Mouse (Mus musculus) urinary bladder, postnatal 36 days (tissue): ENCODE results near the gene Gas2.
A peak's percentile ranks its signal among the peaks of the same experiment; 100 is the strongest.

Experiments
- DNase-seq, 2 experiments: peaks; one replicate each; pipeline ENCODE4 v3.0.0; 2022; ENCODE audit warnings: low spot score in 2 of 2, mixed read lengths in 1 of 2

Gene Gas2

DNA sequence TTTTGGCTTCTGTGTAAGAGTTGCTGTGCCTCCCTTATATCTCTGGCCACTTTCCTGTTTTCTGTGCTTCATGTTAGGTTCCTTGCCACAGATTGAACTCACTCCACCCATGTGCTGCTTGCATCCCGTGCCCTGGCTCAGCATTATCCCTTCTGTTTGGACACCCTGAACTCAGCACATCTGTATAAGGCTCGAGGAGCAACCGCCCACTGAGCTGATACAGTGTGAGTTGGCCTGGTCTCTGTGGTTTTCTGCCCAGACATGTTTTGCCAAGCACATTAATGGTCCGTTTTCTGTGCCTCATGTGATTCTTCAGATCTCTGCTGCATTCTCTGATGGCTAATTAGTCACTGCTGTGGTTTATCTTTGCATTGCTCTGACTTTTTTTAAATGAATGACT is 105.8 kb downstream of the Gas2 start:
- no peak for DNase-seq

GRCm38 (mm10) chr7:51969379-51969778 is 107.6 kb downstream of the Gas2 start:
- DNase-seq = no peak

GRCm38 (mm10) chr7:51972252-51972855 is 110.5 kb downstream of the Gas2 start:
- peak in 1 of 2 experiments; percentile 3 for DNase-seq

GRCm38 (mm10) chr7:51973091-51973490 is 111.3 kb downstream of the Gas2 start:
- DNase-seq = no peak

DNA sequence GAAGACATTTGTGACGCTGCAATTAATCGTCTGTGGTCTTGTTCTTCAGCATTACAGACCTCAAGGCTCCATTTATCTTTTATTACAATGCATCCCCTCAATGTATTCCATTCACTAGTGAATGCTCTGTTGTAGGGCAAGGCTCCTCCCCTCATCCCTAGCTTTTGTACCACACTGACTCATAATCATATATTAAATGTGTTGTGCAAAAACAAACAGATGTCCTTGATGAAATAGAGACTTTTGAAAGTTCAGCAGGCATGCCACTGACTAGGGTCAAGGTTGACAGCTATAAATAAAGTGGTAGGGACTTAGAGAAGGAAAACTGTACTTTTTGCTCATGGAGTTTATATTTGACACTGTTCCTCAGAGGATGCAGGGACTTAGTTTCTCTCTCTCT is 111.7 kb downstream of the Gas2 start:
- no peak for DNase-seq

GRCm38 (mm10) chr7:51975181-51975580 is 113.4 kb downstream of the Gas2 start:
- peak in 1 of 2 experiments; percentile 3 for DNase-seq

DNA sequence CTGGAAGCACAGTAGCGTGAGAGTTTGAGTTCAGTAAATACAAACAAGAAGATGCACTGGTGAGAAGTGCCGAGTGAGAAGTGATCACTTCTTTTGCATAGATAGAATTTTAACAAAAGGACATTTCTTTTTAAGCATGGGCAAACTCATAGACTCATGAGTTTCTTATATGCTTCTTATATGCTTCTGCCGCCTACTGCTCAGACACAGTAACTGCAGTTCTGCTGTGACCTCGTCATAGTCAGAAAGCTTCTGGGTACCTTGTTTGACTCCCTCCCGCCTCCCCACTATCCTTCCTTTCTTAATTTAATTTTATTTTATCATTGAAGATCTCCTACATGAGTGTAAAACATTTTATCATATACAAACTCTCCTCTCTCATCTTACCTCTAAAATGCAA is 117.5 kb downstream of the Gas2 start:
- DNase-seq = no peak

GRCm38 (mm10) chr7:51982303-51982702 is 120.5 kb downstream of the Gas2 start:
- DNase-seq = no peak

DNA sequence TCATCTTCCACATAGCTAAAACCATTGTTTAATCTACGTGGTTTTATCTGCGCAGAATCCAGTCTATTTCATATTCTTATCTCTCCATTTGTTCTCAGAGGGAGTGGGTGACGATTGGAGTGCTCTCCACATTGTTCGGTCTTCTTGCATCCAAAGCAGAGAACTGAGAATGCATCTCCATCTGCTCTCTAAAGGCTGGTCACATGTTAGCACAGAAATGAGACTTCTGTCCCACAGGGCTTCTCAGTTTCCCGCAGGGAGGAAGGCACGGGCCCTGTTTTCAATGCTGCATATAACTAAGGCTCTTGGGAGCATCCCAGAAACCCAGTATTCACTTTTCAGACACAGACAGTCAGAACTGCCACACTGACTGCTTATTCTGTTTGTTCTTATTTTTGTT is 123.9 kb downstream of the Gas2 start:
- DNase-seq = no peak

GRCm38 (mm10) chr7:51986909-51987308 is 125.1 kb downstream of the Gas2 start:
- DNase-seq = no peak

- DNase-seq = no peak
These were observed 129.2 kb downstream of the Gas2 start for GRCm38 (mm10) chr7:51991020-51991419.

DNA sequence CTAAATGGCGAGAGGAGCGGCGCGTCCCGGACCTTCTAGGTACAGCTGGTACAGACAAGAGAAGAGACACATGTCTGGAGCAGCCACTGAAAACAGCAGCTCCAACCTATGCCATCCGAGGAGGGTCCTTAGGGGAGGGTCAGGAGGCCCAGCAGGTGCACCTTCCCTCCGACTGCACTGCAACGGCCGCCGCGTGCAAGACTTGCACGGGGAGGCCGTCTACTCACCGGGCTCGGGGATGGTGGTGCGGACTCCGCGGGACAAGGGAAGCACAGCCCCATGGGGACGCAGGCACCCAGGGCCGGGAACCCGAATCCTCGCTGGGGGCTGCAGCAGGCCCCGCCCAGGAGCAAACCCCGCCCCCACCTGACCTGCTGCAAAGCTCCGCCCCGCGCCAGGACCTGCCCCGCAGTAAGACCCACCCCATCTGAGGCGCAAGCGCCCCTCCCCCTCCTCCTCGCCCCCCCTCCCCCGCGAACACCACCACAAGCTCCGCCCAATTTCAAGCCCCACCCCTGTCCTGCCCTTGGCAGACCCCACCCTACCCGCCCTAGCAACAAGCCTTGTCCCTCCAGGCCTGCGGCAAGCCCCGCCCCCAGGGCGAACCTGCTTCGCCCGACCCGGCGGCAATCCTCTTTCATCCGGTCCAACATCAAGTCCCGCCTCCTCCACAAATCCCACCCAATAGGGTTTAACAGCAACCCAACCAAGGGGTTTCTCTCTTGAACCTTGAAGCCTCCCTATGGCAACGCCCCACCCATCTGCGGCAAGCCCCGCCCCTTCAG is 143.9 kb downstream of the Gas2 start, which contains the start of gene Svip:
Gene Svip, minus strand, starts transcription at position 508 of the 785 bp plus-strand sequence.
- DNase-seq = peak; percentile 84 to 89

GRCm38 (mm10) chr7:52006296-52006630 is 144.4 kb downstream of the Gas2 start:
- DNase-seq = no peak

DNA sequence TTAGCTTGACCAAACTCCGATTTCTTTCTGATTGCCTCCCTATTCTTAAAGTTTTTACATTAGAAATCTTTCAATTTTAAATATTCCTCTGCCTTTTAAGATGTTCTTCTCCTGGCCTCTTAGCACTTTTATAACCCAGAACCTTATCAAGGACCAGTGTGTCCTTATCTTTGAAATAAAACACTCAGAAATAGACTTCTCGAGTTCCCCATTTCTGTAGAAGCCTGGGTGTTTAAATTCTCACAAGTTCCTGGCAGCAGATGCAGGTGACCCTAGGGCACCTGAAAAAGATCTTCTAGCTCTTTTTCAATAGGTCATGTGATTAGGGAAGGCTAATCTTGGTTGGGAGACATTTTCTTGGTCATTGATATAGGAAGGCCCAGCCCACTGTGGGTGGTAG is 145.3 kb downstream of the Gas2 start:
- no peak for DNase-seq

DNA sequence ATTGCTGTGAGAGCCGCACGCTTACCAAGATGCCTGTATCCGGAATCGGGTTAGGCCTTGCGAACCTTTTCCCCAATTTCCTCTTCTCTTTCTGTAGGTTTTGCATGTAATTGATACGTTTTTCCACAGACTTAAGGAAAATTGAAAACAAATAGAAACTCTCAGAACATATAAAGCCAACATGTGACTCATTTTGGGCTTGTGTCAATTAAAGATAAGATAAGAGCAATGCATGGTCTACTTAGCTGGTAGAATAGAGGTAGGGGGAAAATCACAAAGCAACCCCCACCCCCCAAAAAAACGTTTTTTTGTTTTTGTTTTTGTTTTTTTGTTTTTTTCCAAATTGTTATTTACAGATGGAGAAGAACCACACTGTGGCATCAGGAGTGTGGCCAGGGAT is 151.6 kb downstream of the Gas2 start:
- no peak for DNase-seq

GRCm38 (mm10) chr7:52015180-52015579 is 153.4 kb downstream of the Gas2 start:
- DNase-seq = no peak

GRCm38 (mm10) chr7:52015628-52016027 is 153.8 kb downstream of the Gas2 start, which contains the start of gene 1700015G11Rik:
Gene 1700015G11Rik, minus strand, starts transcription at chr7:52015728.
- DNase-seq = no peak

GRCm38 (mm10) chr7:52022039-52022438 is 160.2 kb downstream of the Gas2 start:
- DNase-seq = no peak

DNA sequence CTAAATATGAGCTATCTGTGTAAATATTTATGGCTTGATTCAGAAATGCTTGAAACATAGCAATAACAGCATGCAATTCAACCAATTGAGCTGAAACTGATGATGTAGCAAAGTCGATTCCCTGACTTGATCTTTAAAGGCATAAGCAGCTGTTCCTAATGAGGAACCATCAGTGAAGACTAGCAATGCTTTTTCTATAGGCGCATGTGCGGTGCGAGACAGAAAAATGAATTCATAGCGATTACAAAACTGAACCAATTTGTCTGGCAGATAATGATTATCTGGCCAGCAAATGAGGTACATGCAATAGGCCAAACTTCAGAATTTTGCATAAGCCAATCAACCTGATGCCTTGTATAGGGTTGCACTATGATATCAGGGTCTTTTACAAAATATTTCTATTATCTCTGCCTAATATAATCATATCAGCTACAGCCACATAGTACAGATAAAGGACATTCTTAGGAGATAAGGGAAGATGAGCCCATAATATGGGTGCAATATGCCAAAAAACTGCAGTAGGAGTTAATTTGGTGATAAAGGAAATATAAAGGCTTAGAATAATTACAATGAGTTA is 162.3 kb downstream of the Gas2 start:
- no peak for DNase-seq

DNA sequence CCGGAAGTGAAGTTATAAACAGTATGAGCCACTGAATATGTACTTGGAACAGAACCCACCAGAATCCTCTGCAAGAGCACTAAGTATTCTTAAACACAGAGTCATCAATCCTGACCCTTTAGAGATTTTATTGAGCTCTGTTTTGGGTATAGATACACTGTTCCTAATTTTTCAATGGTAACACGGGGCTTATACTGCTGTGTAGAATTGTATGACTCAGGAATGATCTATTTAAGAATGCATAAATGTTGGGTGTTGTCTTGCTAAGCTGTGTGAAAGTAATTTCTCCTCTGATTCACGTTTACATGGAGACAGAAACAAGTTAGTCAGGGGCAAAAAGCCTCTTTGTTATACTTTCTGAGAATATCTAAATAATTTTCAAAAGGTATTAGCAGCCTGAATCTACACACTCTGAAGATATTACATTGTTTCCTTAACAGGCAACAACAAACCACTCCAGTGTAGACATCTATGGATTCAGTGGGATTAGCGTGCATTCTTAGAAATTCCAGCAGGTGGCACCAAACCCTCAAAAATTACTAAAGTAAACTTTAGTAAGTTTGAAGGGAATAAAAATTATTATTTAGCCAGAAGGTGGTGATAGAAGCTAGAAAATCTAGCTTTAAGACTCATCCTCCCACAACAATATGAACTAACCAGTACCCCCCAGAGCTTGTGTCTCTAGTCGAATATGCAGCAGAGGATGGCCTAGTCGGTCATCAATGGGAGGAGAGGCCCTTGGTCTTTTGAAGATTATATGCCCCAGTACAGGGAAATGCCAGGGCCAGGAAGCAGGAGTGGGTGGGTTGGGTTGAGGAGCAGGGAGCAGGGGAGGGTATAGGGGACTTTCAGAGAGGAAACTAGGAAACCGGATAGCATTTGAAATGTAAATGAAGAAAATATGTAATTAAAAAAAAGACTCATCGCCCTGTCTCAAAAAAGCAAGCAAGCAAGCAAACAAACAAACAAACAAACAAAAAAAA is 176.1 kb downstream of the Gas2 start:
- DNase-seq = peak; percentile 2 to 7
